Mouse (Mus musculus) erythroblast, embryonic 14.5 days (primary cell): ENCODE data around the gene Gm37240.

ENCODE experiments used
- GATA1 ChIP-seq: IDR thresholded peaks from 2 replicates; pipeline ENCODE4 v1.6.1; 2012; ENCODE audit warnings: low read length, inconsistent platforms, mixed read lengths
- TAL1 ChIP-seq: IDR thresholded peaks from 3 replicates; pipeline ENCODE4 v1.6.1; 2012; ENCODE audit warnings: low read length, inconsistent platforms, mixed read lengths

- TF ChIP-seq GATA1, result no peak
- TF ChIP-seq TAL1, result no peak
These were observed 1230.1 kb downstream of the Gm37240 start for GRCm38 (mm10) chr3:84657240-84657639.
